Mouse (Mus musculus): ENCODE data around the gene Mob2. TPM values are rescaled to one million over a fixed set of nuclear protein-coding genes. Genes with fewer than 3 reads are reported as not detected.

The Mob2 gene
- 70.3 and 97.4 TPM in 2 replicates for polyA plus RNA-seq (2015; fragmentation: Nextera tagmentation; extraction: Ambion mirVana)

GRCm38 (mm10) chr7:142060931-142061565 is at the start of gene Mob2:
Gene Mob2, minus strand, starts transcription at chr7:142061065.

DNA sequence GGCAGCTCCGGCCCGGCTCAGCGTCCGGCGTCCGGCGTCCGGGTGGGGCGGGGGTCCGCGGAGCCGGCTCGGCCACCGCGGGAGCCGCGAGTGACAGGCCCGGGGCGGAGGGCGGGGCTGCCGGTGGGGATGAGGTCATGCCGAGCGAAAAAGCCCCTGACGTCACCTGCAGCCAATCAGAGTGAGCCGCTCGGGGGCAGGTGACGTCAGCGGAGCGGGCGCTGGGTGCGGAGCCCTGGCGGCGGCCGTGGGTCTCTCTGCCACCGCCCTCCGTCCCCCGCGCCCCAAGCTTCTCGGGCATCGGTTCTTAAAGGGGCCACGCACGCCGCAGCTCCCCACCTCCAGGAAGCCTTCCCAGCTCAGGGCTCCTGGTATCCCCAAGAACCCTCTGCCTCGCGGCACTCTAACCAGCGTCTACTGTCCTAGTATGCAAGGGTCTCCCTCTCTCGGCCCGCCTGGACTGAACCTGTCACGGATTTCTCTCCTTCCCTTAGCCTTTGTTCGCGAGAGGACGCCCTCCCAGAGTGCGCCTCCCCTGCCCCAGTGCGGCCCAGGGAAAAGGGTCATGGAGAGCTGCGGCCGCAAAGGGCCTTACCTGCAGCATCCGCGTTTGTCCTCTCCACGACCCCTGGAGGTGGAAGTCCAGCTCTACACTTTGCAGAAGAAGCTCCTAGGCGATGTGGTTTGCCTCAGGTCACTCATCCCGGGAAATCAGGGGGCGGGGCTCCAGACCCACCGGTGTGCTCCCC is 34.5 kb upstream of the Mob2 start, which contains the start of gene Dusp8:
Gene Dusp8 (minus strand): TSS at position 661 of the 749 bp plus-strand sequence.

Small RNA genes lying within 50 kb of the gene (microRNA-seq; reads per million reads assigned to microRNA genes)
- not detected for gene Mir3104 (ENCODE audit: borderline replicate concordance, insufficient number of aligned reads)

Other genes with a start within 250 kb of the Mob2 start
- gene Muc5b, start 222.0 kb downstream of the Mob2 start, polyA plus RNA-seq (2015; fragmentation: Nextera tagmentation; extraction: Ambion mirVana): 0.03 and 0.46 TPM in 2 replicates
- gene Tollip, start 142.6 kb downstream of the Mob2 start, polyA plus RNA-seq (2015; fragmentation: Nextera tagmentation; extraction: Ambion mirVana): 31.8 and 37.8 TPM in 2 replicates
- 0.88 and 2.3 TPM in 2 replicates for gene Brsk2, start 111.3 kb downstream of the Mob2 start, polyA plus RNA-seq (2015; fragmentation: Nextera tagmentation; extraction: Ambion mirVana)
- 10.1 and 15.8 TPM in 2 replicates for gene Dusp8, start 34.8 kb upstream of the Mob2 start, polyA plus RNA-seq (2015; fragmentation: Nextera tagmentation; extraction: Ambion mirVana)
- not detected in 2 replicates for gene Gm45618, start 59.7 kb upstream of the Mob2 start, polyA plus RNA-seq (2015; fragmentation: Nextera tagmentation; extraction: Ambion mirVana)
- not detected in 2 replicates for gene Gm39115, start 75.0 kb upstream of the Mob2 start, polyA plus RNA-seq (2015; fragmentation: Nextera tagmentation; extraction: Ambion mirVana)
- not detected in 2 replicates for gene Gm45337, start 83.5 kb upstream of the Mob2 start, polyA plus RNA-seq (2015; fragmentation: Nextera tagmentation; extraction: Ambion mirVana)
- gene Gm29735, start 96.0 kb upstream of the Mob2 start, polyA plus RNA-seq (2015; fragmentation: Nextera tagmentation; extraction: Ambion mirVana): not detected in 2 replicates
- not detected in 2 replicates for gene Gm4553, start 104.7 kb upstream of the Mob2 start, polyA plus RNA-seq (2015; fragmentation: Nextera tagmentation; extraction: Ambion mirVana)
- gene Krtap5-2, start 114.9 kb upstream of the Mob2 start, polyA plus RNA-seq (2015; fragmentation: Nextera tagmentation; extraction: Ambion mirVana): not detected in 2 replicates
- not detected in 2 replicates for gene Gm10153, start 129.3 kb upstream of the Mob2 start, polyA plus RNA-seq (2015; fragmentation: Nextera tagmentation; extraction: Ambion mirVana)
- not detected in 2 replicates for gene Krtap5-3, start 140.3 kb upstream of the Mob2 start, polyA plus RNA-seq (2015; fragmentation: Nextera tagmentation; extraction: Ambion mirVana)
- not detected in 2 replicates for gene Gm7579, start 150.8 kb upstream of the Mob2 start, polyA plus RNA-seq (2015; fragmentation: Nextera tagmentation; extraction: Ambion mirVana)
- not detected in 2 replicates for gene Krtap5-5, start 168.9 kb upstream of the Mob2 start, polyA plus RNA-seq (2015; fragmentation: Nextera tagmentation; extraction: Ambion mirVana)
- gene Gm40460, start 180.0 kb upstream of the Mob2 start, polyA plus RNA-seq (2015; fragmentation: Nextera tagmentation; extraction: Ambion mirVana): not detected in 2 replicates
- not detected in 2 replicates for gene Gm2431, start 197.3 kb upstream of the Mob2 start, polyA plus RNA-seq (2015; fragmentation: Nextera tagmentation; extraction: Ambion mirVana)
- gene Gm4559, start 213.3 kb upstream of the Mob2 start, polyA plus RNA-seq (2015; fragmentation: Nextera tagmentation; extraction: Ambion mirVana): not detected in 2 replicates
- gene Krtap5-1, start 236.1 kb upstream of the Mob2 start, polyA plus RNA-seq (2015; fragmentation: Nextera tagmentation; extraction: Ambion mirVana): not detected in 2 replicates
- not detected in 2 replicates for gene Krtap5-4, start 242.5 kb upstream of the Mob2 start, polyA plus RNA-seq (2015; fragmentation: Nextera tagmentation; extraction: Ambion mirVana)